Mouse (Mus musculus) spleen, adult 2 months (tissue): Measurements from ENCODE around the gene Prr13.

Source experiments
- CTCF ChIP-seq: fragments of 200-500 bp; IDR thresholded peaks from 2 replicates; pipeline ENCODE4 v1.5.1; 2011; ENCODE audit warnings: mild to moderate bottlenecking, inconsistent platforms; ENCODE audit not compliant: insufficient read depth, insufficient read length, insufficient replicate concordance; ENCODE audit errors: extremely low read depth
- POLR2A ChIP-seq: fragments of 200-500 bp; IDR thresholded peaks from 2 replicates; pipeline ENCODE4 v1.6.1; 2011; ENCODE audit warnings: low read depth, low read length, inconsistent platforms

DNA sequence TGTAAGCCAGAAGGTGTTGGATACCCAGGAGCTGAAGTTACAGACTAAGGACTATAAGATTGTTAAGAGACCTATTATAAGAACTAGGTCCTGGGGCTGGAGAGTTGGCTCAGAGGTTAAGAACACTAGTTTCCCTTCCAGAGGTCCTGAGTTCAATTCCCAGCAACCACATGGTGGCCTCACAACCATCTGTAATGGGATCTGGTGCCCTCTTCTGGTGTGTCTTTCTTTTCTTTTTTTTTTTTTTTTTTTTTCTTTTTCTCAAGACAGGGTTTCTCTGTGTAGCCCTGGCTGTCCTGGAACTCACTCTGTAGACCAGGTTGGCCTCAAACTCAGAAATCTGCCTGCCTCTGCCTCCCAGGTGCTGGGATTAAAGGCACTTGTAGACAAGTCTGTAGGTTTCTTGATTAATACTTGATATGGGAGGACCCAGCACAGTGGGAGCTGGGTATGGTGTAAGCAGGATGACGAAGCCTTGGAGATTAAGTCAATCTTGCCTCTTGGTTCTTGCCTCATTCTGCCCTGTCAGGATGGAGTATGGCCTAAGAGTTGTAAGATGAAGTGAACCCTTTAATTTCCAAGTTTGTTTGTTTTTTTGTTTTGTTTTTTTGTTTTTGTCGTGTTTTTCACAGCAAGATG is 35.1 kb upstream of the Prr13 start:
- TF ChIP-seq POLR2A (no peak), CTCF (no peak)
